Mouse (Mus musculus) ZHBTc4 (cell line): ENCODE data around the gene Retreg3.
A peak's percentile ranks its signal among the peaks of the same experiment; 100 is the strongest.
"Not testable (repeated sequence)": the region's sequence is repeated elsewhere in the genome, so short reads cannot be mapped to it uniquely, and the experiment has no call there.

ENCODE experiments used
- DNase-seq: peaks from one replicate; pipeline ENCODE4 v3.0.0-alpha.2; 2011; ENCODE audit warnings: low read depth, low spot score

Retreg3 gene

GRCm38 (mm10) chr11:101119761-101120544 lies at the start of gene Retreg3, which contains the start of gene Tubg1:
Gene Retreg3, minus strand, starts transcription at chr11:101119893.
Gene Tubg1, plus strand, starts transcription at chr11:101119938.
- peak; percentile 100 for DNase-seq

DNA sequence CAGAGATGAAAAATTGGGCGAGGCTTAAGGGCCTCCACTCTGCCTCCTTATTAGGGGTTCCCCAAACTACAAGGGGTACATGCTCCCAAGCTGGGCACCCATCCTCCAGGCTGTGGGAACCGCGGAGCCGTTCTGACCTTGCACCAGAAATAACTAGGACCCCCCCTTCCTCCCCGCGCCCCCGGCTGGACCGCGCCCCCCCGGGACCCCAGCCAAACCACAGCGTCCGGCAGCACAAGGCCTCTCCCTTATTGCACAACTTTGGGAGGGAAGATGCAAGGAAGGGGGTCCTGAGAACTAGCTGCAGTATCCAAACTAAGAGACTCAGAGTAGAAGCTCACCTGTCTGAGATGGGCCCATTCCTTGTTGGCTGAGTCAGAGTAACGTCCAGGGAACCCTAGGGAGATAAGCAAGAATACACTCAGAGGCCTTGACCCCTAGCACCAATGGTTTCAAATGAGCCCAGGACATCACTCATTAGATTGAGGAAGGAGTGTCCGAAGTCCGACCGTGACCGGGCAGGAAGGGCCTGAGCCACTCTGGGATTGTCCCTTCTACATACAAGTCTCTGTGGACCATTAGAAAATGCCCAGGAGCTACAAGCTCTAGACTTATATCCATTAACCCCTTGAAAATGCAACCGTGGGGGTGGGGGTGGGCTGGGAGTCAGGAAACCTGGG lies 48.7 kb upstream of the Retreg3 start:
- DNase-seq, result no peak

- no peak for DNase-seq
Observed at GRCm38 (mm10) chr11:101167963-101168300, 48.2 kb upstream of the Retreg3 start.

DNA sequence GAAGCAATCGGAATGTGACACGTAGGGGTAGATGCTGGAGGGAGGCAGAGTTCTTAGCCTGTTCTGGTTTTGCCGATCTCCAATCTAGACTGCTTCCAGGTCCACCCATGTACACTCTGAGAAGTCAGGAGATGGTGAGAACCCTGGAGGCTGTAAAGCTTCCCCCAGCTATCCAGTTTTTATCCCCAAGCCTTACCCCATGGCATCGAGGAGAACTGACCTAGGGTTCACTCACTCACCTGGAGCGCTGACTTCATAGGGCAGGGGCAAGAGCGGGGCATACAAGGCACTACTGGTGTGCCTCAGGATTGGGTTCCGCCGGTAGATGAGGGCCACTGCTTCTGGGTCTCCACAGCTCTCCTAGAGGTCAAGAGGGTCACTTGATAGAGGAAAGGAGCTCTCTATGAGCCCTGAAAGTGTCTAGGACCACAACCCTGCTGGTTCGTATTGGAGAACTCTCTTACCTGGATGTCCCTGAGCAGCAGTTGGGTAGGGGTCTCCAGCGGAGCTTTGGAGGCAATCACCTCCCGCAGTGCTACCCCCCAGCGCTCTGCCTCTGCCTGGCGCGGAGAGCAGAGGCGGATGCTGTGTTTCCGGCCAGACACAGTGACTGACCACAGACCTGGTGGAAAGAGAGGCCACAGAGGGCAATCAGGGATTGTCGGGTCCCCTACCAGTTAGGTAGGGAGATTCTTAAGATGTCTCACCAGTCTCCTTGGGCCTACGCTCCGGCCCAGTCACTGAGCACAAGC lies 47.7 kb upstream of the Retreg3 start:
- DNase-seq, result no peak

DNA sequence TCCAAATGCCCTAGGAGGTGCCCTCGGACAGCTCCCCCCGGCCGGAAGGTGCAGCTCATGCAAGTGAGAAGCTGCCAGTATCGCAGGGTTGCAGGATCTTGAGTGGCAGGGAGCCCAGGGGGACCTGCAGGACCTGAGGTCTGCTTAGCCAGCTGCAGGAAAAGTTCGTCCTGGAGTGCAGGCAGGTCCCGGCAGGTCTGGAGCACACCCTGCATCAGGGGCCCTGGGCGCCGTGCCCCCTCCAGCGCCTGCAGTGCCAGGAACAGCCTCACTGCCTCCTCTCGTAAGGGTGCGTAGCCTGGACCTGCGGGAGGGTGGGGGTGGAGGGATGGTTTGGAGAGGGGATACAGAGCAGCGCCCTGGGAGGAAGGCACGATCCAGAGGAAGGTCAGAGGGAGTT lies 46.7 kb upstream of the Retreg3 start:
- DNase-seq, result no peak

- DNase-seq, result peak; percentile 83
Observed at GRCm38 (mm10) chr11:101164677-101165580, 45.2 kb upstream of the Retreg3 start.

- peak; percentile 22 for DNase-seq
Observed at GRCm38 (mm10) chr11:101164351-101164665, 44.6 kb upstream of the Retreg3 start.

GRCm38 (mm10) chr11:101163476-101164350 lies 44.0 kb upstream of the Retreg3 start:
- peak; percentile 75 for DNase-seq

DNA sequence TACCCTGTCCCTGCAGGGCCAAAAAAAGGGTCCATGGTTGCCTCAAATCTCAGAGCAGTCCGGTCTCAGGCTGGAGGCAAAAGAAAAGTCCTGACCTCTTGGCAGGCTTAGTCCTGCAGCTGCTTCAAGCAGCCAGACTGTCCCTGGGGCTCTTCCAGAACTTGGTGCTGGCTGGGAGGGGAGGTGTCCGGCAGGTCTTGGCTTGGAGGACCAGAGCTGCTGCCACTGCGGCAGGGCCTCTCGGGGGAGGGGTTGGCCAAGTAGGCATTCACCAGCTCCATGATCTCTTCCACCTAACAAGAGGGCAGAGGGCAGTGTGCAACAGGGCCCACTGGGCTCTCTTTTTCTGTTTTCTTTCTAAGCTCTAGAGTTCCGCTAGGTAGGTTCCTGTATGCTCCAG lies 43.1 kb upstream of the Retreg3 start:
- DNase-seq, result no peak

GRCm38 (mm10) chr11:101162301-101162700 lies 42.6 kb upstream of the Retreg3 start:
- no peak for DNase-seq

GRCm38 (mm10) chr11:101161551-101161950 lies 41.9 kb upstream of the Retreg3 start:
- DNase-seq, result no peak

DNA sequence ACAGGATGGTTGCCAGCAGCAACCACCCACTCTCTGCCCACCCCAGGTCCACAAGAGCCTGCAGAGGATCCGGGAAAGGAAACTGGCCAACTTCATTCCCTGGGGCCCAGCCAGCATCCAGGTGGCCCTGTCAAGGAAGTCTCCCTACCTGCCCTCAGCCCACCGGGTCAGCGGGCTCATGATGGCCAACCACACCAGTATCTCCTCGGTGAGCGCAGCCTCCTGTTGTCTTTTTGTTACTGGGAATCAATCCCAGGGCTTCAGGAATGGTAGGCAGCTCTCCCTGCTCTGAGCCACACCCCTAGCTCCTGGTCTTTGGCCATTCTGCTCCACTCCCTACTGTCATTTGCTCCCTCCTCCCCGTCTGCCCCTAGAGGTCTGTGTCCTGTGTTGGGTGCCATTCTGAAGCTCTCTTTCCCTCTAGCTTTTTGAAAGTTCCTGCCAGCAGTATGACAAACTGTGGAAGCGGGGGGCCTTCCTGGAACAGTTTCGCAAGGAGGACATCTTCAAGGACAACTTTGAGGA lies 41.4 kb upstream of the Retreg3 start:
- DNase-seq, result peak; percentile 57

GRCm38 (mm10) chr11:101160151-101160550 lies 40.5 kb upstream of the Retreg3 start:
- not testable (repeated sequence) for DNase-seq

DNA sequence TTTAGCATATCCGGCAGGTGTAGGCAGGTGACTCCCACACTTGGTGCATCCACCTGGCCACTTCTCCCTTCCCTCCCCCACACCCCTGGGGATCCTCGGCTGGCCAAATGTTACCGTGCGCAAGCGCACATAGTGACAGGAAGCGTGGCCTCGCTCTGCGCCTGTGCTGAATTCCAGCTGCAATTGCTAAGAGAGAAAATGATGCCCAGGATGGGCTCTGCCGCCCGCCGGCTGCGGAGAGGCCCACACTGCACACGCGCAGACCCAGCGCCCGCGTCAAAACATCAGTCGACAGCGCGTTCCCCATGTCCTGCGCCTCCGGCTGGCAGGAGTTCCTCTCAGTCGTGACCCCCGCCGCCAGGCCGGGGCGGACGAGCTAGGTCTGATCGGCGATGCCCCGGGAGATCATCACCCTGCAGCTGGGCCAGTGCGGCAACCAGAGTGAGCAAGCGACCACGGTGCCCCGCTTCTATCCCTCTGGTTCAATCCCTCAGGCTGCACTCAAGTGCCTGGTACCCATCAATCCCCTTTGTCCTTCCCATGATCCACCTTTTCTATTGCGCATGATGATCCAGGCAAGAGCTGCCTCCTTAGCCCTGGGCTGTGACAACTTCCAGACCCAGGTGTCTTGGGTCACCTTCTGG lies 36.2 kb upstream of the Retreg3 start, which contains the start of gene Tubg2:
Tubg2 (plus strand) TSS at position 180 of the 644 bp plus-strand sequence.
- peak; percentile 59 for DNase-seq

- DNase-seq, result no peak
Observed at GRCm38 (mm10) chr11:101155151-101155550, 35.5 kb upstream of the Retreg3 start.

DNA sequence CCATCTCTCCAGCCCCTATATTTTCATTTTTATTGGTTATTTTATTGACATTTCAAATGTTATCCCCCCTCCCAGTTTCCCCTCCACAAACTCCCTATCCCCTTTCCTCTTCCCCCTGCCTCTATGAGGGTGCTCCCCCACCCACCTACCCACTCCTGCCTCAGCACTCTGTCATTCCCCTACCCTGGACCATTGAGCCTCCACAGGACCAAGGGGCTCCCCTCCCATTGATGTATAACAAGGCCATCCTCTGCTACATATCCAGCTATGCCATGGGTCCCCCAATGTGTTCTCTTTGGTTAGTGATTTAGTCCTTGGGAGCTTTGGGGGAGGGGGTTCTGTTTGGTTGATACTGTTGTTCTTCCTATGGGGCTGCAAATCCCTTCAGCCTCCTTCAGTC lies 35.0 kb upstream of the Retreg3 start:
- no peak for DNase-seq

- no peak for DNase-seq
Observed at GRCm38 (mm10) chr11:101152825-101153224, 33.1 kb upstream of the Retreg3 start.

- DNase-seq, result no peak
Observed at GRCm38 (mm10) chr11:101151063-101151462, 31.4 kb upstream of the Retreg3 start.
